ENCODE assay signal across 25 mouse cellular contexts in genomic region chr13:45732590-45732989, GRCm38 (mm10).
A peak's percentile ranks its signal among the peaks of the same experiment; 100 is the strongest.
DNase-seq lines count a peak whose midpoint lies in the region; ATAC-seq and TF ChIP-seq lines count a peak whose summit lies in the region.
"Had no signal": no experiment of that assay in that cellular context is flagged by ENCODE, and none has a peak within 500 bp of the region (broad histone marks: within the 10 kb centered on the region; RNA-seq: fewer than 3 reads in every experiment).

No protein-coding gene starts in this region.

- H3K4me1 ChIP-seq in heart, embryonic 13.5 days = peaks cover 52% of the 10 kb centered on the region
- peaks cover 34% of the 10 kb centered on the region for H3K4me1 ChIP-seq in heart, embryonic 15.5 days (replicated peaks)
- H3K4me1 ChIP-seq in heart, postnatal 0 days (ENCODE audit: control insufficient read depth, insufficient read depth) = peaks cover 9% of the 10 kb centered on the region; the same call in 1 of the 2 replicates
- H3K4me1 ChIP-seq: embryonic facial prominence, embryonic 10.5 days; embryonic facial prominence, embryonic 12.5 days had no signal

- TF ChIP-seq EP300 in heart, postnatal 0 days (IDR thresholded peaks at IDR 0.05; ENCODE audit: low read depth) = 0 out of 2 replicates have a peak, but pooled peaks have one; percentile 28

- WGBS in heart, embryonic 13.5 days = 24% methylated on average over 6 of the region's 6 CpGs
- 27% methylated on average over 6 of the region's 6 CpGs for WGBS in heart, embryonic 15.5 days
- 25% methylated on average over 6 of the region's 6 CpGs for WGBS in heart, postnatal 0 days

- H3K4me2 ChIP-seq in heart, embryonic 13.5 days = no peak overlapping the region
- no peak overlapping the region; the same call in 1 of the 2 replicates for H3K4me2 ChIP-seq in heart, embryonic 15.5 days
- no peak overlapping the region for H3K4me2 ChIP-seq in heart, postnatal 0 days (ENCODE audit: low read depth, low read length)
- H3K4me2 ChIP-seq: embryonic facial prominence, embryonic 12.5 days; forebrain, embryonic 13.5 days had no signal

- intact Hi-C loops in heart, postnatal 10 days (cut with DNase I) = no loop called here
- intact Hi-C loops in heart, postnatal 25 days (cut with DNase I) = no loop called here
- intact Hi-C loops in heart, postnatal 14 days (cut with DNase I) = no loop called here

- ATAC-seq in heart, embryonic 13.5 days (ENCODE audit: extremely low read depth, insufficient number of reproducible peaks, low FRiP score, low TSS enrichment) = no peak
- peak; percentile 71; the same call in 1 of the 2 replicates for ATAC-seq in heart, embryonic 15.5 days (replicated peaks; ENCODE audit: insufficient number of reproducible peaks, insufficient read depth, low FRiP score, low read depth)
- peak; percentile 72 for ATAC-seq in heart, postnatal 0 days (ENCODE audit: insufficient read depth, low read depth)
- ATAC-seq: activated CD4-positive, CD25-positive, alpha-beta regulatory T cell, adult 4 months; CD4-positive, CD25-positive, alpha-beta regulatory T cell, adult 4 months; forebrain, embryonic 13.5 days; Patski had no signal

- no peaks in the 10 kb centered on the region for H3K27me3 ChIP-seq in heart, embryonic 13.5 days (replicated peaks)
- H3K27me3 ChIP-seq in heart, embryonic 15.5 days = no peaks in the 10 kb centered on the region
- no peaks in the 10 kb centered on the region for H3K27me3 ChIP-seq in heart, postnatal 0 days (ENCODE audit: control insufficient read depth, insufficient read depth, low read length)
- H3K27me3 ChIP-seq: CH12.LX; embryonic facial prominence, embryonic 12.5 days; forebrain, embryonic 13.5 days; Patski had no signal

- no peak for TF ChIP-seq CTCF in heart, postnatal 0 days (IDR thresholded peaks at IDR 0.05; ENCODE audit: low read depth)

- H3K4me3 ChIP-seq in heart, embryonic 13.5 days = no peak overlapping the region
- H3K4me3 ChIP-seq in heart, embryonic 15.5 days = no peak overlapping the region
- H3K4me3 ChIP-seq in heart, postnatal 0 days (ENCODE audit: low read depth, low read length) = no peak overlapping the region
- H3K4me3 ChIP-seq: embryonic facial prominence, embryonic 10.5 days; embryonic facial prominence, embryonic 12.5 days; forebrain, embryonic 13.5 days had no signal

- no peaks in the 10 kb centered on the region for H3K9me3 ChIP-seq in heart, embryonic 13.5 days
- no peaks in the 10 kb centered on the region for H3K9me3 ChIP-seq in heart, embryonic 15.5 days (replicated peaks)
- H3K9me3 ChIP-seq in heart, postnatal 0 days (replicated peaks; ENCODE audit: control insufficient read depth, low read length) = no peaks in the 10 kb centered on the region
- H3K9me3 ChIP-seq: embryonic facial prominence, embryonic 10.5 days; embryonic facial prominence, embryonic 12.5 days; forebrain, embryonic 13.5 days; G1E had no signal

- peak; percentile 68 for DNase-seq in heart, adult 11 months
- DNase-seq in heart, postnatal 10 days = no peak
- no peak for DNase-seq in heart, postnatal 4 days
- no peak for DNase-seq in heart, postnatal 25 days (ENCODE audit: low spot score)
- DNase-seq in heart, postnatal 0 days (ENCODE audit: low spot score) = peak; percentile 64
- DNase-seq in heart, postnatal 14 days = no peak
- DNase-seq: adrenal gland, adult 8-10 months; adrenal gland, postnatal 14 days; adrenal gland, postnatal 36 days; B cell, adult 2 months; cerebellum, adult 11-12 months; cerebellum, adult 2 months; cerebellum, adult 9-10 months; cerebellum, postnatal 10 days; cerebellum, postnatal 25 days had no signal

- H3K36me3 ChIP-seq in heart, embryonic 13.5 days = peaks cover 9% of the 10 kb centered on the region; the same call in 1 of the 2 replicates
- no peaks in the 10 kb centered on the region for H3K36me3 ChIP-seq in heart, embryonic 15.5 days
- peaks cover 12% of the 10 kb centered on the region for H3K36me3 ChIP-seq in heart, postnatal 0 days (replicated peaks; ENCODE audit: control insufficient read depth, insufficient read depth, low read length)
- H3K36me3 ChIP-seq: embryonic facial prominence, embryonic 10.5 days; embryonic facial prominence, embryonic 12.5 days had no signal

- H3K27ac ChIP-seq in heart, embryonic 13.5 days (replicated peaks) = peak overlapping the region; percentile 49
- H3K27ac ChIP-seq in heart, embryonic 15.5 days = peak overlapping the region; percentile 42
- H3K27ac ChIP-seq in heart, postnatal 0 days (ENCODE audit: low read depth) = 0 out of 2 replicates have a peak overlapping the region, but pooled peaks have one; percentile 7
- H3K27ac ChIP-seq: embryonic facial prominence, embryonic 10.5 days; embryonic facial prominence, embryonic 12.5 days; forebrain, embryonic 13.5 days had no signal

- no peak overlapping the region for H3K9ac ChIP-seq in heart, embryonic 13.5 days
- H3K9ac ChIP-seq in heart, embryonic 15.5 days = no peak overlapping the region
- H3K9ac ChIP-seq in heart, postnatal 0 days (replicated peaks; ENCODE audit: low read depth, low read length) = no peak overlapping the region
- H3K9ac ChIP-seq: embryonic facial prominence, embryonic 12.5 days; forebrain, embryonic 13.5 days had no signal

Comparison
In these comparisons a context has a peak if more than half of its experiments do, and no peak if none do; other contexts are left out.
1. DNase-seq: peak in heart, adult 11 months (single experiment) and heart, postnatal 0 days (single experiment); none in heart, postnatal 10 days (0 of 2), heart, postnatal 4 days (single experiment), heart, postnatal 25 days (single experiment) and heart, postnatal 14 days (0 of 2).
2. Peak in every context shown above with its lines, with median percentiles within 50 percentile points of each other: H3K27ac ChIP-seq.